Mouse (Mus musculus): ENCODE measurements at regions not wholly inside any gene's neighbourhood (a gene's known extent, or its start where the extent isn't known, plus 50 kb on each side); places are given as distances from the start of the nearest gene placed in this dataset.

DNA sequence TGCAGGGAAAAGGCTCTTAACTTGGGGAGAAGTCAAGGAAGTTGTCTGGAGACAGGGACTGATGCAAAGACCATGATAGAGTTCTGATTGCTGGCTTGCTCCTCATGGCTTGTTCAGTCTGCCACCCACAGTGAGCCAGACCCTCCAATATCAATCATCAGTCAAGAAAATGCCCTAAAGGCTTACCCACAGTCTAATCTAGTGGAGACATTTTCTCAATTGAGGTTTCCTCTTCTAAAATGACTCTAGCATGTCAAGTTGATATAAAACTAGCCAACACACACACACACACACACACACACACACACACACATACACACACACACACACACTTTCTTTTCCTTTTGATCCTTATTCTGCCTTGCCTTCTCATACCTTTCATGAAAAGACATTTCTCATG is 367.2 kb upstream of the Pik3r1 start:
- no peak for DNase-seq (ENCODE audit: low spot score)

DNA sequence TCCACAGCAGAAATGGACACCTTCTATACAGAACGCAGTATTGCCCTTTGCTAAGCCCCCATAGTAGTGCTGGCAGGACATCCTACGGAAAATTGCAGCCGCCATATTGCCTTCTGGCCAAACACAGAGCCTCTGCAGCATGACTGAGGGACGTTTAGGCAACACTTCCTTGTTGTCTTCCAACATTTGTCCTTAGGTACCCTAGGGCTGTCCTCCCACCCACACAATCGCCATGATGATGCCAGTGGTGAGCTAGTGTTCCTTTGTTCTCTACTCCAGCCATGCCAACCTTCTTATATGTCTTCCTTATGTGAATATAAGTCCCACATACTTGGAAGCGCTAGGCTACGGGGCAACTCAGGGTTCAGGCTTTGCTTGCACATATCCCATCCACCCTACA is 375.0 kb upstream of the Pik3r1 start:
- DNase-seq (ENCODE audit: low spot score) = no peak

DNA sequence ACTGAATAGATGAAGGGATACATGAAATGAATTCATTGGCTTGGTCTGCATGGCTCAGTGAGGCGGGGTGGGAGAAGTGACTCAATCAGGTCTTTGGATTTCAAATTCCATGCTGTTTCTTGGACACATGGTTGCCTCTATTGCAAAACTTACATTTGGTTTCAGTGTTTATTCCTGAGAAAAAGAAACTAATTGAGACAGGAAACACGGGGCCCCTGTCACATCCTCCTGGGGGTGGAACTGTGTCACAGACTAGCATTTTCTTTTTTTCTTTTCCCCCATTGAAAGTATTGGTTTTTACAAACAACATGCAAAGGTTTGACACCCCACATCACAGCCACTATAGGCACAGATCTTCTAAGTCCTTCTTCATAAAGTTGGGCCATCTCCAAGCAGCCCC is 375.8 kb upstream of the Pik3r1 start:
- no peak for DNase-seq (ENCODE audit: low spot score)

DNA sequence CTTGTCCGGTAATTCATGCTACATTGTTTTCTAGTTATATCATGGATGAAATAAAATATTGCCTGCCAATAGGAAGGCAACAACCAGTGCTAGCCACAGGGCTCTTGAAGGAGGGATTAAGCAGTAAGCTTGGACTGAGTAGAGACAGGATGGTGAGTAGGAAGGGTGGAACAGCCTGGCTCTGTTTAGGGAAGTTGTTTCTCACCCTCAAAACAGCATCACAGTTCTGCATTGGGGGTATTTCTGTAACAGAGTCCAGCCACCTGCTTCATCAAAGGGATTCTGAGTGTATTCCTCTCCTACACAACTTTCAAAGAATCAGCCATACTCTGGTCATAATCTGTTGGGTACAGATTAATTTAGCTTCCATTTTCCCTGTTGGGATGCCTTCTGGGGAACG is 380.0 kb upstream of the Pik3r1 start:
- DNase-seq (ENCODE audit: low spot score) = no peak

DNA sequence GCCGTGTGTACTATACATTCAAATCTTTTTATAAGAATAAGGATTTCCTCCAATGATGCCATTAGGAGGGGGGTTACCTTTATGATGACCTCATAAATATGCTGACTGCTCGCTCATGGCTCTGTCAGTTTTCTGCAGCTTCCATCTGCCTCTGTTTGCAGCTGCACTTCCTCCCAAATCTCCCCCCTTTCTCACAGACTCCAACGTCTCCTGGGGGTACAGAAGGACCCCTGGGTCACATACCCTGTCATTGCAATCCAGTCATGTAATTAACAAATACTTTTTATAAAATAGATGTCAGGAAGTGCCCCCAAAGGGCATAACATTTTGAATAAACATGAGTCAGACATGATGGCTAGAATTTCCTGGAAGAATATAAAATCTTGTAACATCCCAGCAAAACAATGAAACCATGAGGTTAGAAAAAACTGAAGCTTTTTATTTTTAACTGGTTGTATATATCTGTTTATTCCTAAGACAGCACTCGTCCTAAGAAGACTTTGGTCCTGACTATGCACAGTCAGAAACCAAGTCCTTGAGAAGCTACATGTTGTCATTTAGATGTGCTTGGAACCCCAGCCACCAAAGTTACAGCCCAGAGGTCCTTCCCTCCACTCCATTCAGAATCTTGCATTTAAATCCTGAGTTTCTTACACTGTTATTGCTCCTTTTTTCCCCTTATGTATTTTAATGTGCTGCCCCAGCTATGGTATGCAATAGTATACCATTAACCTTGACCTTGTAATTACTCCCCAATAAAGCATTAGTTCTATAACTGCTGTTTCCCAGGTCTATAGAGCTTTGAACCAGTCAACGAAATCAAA is 386.0 kb upstream of the Pik3r1 start:
- no peak for DNase-seq (ENCODE audit: low spot score)

DNA sequence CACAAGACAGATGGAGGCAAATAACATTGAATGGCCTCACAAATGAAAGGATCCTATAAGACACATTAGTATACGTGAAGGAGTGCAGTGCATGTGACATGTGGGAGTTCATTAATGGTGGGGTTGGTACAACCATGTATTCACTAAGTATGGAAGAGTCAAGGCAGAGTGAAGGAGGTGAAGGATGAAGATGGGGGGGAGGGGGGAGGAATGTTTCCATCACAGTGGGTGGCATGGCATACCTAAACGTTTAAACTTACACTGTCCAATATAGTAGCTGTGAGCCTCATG is 386.5 kb upstream of the Pik3r1 start:
- no peak for DNase-seq (ENCODE audit: low spot score)

DNA sequence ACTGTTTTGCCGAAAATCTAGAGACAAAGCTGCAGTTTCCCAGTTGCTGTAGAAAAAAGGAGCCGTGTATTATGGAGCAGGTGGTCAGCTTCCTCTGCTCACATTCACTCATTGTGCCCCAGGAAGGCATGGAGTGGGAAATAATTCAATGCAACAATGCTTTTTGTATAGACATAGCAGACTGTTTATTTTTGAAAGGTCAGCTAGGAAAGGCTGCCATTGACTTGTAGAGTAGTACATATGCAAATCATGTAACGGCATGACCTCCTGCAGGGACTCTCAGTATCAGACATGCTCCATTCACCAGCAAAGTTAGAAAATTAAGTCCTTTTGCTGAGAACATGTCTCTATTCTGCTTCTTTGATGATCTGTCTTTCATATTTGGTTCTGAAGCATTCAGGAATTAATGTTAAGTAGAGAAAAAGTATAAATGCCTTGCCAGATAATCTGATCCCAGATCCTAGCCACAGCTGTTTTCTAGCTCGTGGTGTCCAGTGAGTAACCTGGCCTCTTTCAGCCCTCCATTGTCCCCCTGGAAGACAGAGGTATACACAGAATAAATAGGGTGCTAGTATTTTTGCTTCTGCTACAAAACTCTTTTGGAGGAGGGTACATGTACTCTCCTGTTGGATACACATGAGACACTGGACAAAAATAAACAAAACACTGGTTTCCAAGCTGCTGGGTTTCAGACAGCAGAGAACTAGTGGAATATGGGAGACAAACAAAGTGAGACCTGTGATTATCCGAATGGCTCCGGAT is 389.5 kb upstream of the Pik3r1 start:
- no peak for DNase-seq (ENCODE audit: low spot score)

DNA sequence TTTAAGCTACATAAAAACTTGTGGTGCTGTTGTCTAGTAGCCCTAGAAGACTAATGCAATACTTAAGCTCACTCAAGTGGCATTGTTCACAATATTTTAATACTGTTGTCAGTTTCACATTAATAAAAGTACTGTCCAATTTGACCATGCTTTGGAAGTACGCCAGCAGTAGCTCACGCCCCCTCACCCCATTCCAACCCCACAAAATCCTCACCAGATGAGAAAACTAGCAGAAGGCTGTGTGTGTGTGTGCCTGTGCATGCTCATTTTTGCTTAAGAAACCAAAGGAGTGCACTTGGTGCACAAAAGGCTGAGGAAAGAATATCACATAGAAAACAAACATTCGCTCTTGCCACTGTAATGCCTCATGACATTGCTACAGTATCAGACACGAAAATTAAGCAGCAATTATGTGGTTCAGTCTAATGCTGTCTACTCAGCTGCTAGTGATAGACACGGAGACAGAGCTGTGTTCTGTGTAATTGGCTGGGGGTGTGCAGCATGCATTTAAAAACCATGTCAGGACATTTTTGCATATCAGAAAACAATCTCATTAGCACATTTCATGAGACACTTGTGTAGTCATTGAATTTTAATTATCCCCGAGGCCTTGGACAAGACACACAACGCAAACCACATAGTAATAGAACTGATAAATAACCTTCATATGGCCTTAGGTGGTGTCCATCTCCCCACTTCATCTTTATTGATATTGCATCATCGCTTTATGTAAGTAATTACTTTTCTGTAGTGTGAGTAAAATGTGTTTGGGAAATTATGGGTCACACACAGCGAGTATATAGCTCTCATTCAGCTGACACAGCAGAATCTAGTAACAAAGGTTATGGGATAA is 405.6 kb upstream of the Pik3r1 start:
- DNase-seq (ENCODE audit: low spot score) = no peak

DNA sequence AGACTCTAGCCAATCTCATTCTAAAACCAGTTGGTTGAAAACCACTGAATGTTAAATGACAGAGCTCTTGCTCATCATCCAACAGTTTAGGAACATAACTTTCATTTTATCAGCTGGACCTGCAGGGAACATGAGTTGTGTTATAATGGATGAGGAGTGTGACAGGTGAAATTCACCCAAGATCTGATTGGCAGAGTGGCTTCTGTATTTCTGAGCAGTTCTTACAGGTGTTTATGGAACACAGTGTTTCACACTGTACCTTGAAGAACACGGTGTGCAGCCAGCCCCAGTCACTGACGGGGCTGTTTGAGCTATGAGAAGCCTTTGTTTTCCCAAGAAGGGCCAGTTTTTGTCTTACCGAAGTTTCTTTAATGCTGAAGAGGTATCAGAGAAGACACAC is 406.4 kb upstream of the Pik3r1 start:
- no peak for DNase-seq (ENCODE audit: low spot score)

DNA sequence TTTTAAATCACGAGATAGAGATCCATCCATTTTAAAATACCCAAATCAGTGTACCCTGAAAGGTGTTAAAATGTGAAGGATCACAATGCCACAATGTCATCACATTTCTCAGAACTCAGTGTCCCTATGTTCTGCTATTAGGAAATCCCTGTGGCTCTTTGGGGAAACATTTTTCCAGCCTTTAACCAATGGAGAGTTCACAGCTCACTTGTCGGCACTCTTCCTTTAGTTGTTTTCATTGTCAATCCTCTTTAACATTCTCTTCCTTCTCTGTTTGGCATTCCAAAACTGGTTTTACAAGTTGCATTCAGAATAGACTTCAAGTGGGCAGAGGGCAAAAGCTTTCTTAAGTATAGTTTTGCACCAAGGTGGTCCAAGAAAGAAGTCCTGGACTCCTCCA is 406.9 kb upstream of the Pik3r1 start:
- no peak for DNase-seq (ENCODE audit: low spot score)

DNA sequence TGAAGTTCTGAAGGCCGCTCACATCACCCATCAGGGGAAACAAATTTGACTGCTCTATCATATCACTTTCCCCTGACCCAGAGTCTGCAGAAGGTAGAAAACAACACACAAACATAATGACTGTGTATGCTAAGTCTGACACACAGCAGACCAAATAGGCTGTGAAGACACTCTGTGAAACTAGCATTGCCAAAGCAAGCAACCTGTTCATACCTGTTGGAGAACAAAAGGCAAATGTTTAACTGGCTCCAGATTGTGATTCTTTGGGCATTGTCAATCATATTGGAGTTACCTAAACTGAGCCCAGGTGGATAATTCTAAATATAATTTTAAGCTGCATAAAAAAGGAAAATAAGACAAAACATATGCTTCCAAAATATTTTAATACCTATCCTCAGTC is 407.4 kb upstream of the Pik3r1 start:
- no peak for DNase-seq (ENCODE audit: low spot score)

DNA sequence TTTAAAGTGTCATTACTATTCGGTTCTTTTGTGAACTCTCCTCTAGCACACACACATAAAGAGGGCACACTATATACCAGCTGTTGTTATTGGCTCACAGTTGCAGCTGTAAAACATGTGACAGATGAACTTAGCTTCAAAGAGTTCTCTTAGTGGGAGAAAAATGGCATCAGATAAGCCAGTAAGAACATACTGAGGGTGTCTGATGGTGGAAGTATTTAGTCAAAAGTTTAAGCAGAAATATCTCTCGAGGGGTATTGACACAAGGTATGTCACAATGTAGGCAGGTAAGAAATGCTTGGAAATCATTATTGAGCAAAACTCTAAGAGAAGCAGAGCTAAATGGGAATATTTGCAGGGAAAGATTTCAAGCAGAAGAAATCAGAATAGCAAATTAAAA is 408.4 kb upstream of the Pik3r1 start:
- no peak for DNase-seq (ENCODE audit: low spot score)

DNA sequence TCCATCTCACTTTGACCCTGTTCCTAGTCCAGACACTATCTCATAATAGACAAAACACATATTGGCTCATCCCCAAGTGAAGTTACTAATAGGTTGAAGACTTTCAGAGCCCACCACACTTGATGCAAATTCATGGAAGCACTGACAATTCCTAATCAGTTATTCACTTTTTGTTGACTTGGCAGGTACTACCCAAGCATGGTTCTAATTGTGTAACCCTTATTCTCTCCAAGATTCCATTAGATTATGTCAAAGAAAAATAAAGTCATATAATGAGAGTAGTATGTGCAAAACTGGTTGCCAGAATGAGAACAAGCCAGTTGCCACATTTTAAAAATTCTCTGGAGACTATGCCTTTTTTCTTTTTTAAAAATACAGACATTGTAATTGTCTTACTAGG is 426.7 kb upstream of the Pik3r1 start:
- DNase-seq (ENCODE audit: low spot score) = no peak

DNA sequence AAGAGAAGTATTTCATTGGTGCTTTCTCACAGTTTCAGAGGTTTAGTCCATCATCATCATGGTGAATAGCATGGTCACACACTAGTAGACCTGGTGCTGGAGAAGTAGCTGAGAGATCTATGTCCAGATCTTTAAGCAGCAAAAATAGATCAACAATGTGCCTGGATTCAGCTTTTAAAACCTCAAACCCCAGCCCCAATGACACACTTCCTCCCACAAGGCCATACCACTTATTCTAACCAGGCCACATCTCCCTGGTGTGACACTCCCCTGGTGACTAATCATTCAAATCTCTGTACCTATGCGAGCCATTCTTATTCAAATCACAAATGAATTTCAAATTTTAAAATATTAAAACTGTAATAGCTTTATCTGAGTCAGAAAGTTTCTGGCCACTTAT is 434.3 kb upstream of the Pik3r1 start:
- DNase-seq (ENCODE audit: low spot score) = no peak

DNA sequence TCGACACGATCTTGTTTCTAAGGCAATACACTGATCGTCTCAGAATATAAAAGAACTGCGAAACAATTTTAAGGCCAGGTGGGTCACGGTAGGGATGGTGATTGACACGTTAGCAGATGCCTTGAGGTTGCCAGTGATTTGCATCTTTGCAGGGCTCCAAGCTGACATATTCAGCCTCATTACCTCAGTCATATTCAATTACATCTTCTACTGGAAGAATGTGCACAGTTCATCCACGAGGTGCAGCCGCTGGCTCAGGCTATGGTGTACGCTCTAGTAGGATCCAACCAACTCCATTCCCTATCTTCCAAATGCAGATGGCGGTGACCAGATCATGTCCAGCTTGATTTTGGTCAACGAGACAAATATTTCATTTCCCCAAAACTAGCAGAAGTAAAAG is 450.5 kb upstream of the Pik3r1 start:
- DNase-seq (ENCODE audit: low spot score) = no peak

DNA sequence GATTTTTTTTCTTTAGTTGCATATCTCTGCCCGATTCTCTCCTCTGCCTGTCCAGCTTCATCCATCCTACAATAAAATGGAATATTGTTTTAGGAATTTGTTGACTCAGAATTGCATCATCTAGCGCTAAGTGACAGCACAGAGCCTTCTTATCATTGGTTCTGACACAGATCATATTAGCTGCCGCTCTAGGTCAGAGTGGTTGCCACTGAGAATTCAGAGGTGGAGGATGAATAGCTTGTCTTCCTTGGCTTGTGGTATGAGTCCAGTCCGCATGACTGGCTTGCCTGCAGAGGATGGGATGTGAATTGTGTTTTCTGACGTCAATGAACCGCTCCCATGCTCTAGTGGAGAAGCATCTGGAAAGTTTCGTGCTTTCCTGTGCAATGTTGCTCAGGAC is 462.3 kb upstream of the Cd180 start:
- no peak for DNase-seq (ENCODE audit: low spot score)

DNA sequence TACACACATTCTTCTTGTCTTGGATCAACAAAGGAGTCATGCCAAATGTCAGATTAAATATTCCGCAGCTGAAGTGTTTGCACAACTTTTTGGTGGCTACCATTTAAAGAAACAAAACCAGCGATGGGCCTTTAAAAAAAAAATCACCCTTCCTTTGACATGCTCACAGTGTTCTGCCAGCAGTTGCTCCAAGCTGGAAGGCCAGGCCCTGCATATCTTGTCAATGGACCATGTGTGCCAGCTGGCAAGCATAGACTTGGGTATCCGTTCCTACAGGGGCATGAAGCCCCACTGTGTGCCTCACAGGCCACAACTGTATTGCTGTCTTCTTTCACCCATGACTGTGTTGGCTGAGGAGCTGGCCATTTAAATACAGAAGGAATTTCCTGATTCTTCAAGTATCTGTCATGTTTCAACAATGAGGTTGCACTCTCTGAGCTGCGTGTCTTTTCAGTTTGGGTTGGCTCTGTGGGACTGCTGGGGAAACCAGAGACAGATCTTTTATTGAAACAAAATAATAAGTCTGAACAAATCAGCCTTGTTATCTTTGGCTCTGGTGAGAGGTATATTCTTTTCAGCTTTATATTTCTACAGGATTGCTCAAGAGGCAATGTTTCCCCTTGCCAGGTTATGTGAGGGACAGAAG is 460.9 kb upstream of the Cd180 start:
- peak; percentile 29 for DNase-seq (ENCODE audit: low spot score)

DNA sequence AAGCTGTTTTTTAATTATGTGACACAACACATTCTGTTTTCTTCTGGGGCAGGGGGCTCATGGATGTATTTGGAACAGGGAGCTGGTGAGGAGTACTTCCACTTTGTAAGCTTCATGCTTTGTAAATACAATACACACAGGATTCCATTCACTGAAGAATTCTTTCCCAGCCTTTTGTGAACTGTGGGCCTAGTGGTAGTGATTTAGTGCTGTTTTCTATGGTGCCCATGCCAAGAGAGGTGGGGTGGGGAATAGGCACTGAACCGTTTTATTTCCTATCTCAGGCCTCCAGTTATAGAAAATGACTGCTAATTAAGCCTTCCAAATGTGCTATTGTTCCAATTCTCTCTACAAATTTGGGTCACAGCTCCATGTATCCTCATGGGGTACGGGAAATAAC is 442.5 kb upstream of the Cd180 start:
- no peak for DNase-seq (ENCODE audit: low spot score)

DNA sequence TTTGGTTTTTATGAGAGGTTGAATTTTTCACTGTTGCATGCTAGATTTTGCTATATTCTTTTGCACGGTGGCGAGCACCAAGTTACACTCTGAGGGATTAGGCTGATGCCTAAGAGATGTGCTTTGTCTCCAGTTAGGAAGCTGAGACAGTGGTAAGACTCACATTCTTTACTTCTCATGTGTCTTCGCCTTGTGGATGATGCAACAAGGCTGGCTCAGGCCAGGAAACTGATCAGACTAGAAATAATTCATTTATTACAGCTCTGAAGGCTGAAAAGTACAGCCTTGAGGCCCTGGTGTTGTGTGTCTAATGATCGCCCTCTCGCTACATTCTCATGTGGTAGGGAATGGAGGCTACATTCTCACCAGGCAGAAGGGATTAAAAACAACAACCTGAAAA is 441.6 kb upstream of the Cd180 start:
- DNase-seq (ENCODE audit: low spot score) = no peak

DNA sequence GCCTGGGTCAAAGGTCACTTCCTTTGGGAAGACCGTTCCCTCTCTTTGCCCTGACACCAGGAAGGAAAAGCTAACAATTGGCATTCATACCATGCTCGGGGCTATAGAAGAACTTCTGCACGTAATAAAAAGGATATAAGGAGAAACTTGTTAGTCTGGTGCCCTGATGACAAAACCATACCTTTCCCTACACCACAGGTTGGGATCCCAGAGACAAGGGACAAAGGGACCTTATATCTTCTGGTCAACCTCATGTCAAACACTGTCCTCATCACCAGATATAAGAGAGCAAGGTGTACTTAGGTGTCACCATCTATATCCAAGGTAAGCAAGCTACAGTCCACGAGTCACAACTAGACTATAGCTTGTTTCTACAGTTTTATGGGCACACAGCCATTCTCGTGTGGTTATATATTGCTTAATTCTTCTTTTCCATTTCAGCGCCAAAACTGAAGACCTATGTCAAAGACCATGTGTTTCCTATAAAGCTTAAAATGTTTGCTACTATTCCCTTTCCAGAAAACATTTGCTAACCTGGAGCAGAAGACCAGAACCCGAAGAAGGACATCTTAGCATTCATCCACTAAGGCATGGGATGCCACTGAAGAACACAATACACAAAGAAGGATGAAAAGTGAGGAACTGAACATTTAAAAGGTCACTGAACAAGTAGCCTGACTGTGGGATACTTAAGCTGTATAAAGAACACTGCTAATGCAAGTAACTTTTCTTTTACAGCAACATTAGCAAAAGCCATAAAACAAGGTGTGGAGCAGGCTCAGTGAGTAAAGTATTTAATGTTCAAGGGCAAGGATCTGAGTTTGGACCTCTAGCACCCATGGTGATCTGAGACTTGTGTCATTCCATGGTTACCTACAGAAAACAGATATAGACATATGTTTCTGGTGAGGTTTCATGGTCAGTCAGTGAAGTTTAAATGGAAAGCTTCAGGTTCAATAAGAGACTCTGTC is 437.7 kb upstream of the Cd180 start:
- no peak for DNase-seq (ENCODE audit: low spot score)

DNA sequence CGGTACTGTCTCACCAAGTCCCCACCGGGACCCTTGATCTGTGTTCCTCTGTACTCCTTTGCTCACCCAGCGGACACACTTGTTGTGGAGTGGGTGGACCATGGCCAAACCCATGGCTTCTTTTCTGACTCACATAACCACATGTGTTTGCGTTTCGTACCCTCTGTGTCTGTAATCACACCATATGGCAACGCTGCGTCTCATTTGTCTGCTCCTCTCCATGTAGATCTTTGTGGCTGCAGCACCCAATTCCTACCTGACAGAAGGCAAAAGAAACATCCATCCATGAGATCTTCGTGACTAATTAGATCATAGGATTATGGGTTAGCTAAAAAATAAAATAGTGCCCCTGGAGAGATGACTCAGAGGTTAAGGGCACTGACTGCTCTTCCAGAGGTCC is 435.2 kb upstream of the Cd180 start:
- no peak for DNase-seq (ENCODE audit: low spot score)

Data from urinary bladder, postnatal 25 days (tissue).